Mouse (Mus musculus): ENCODE measurements around the gene Ap4e1. TPM values are rescaled to one million over a fixed set of nuclear protein-coding genes. Genes with fewer than 3 reads are reported as not detected.
A peak's percentile ranks its signal among the peaks of the same experiment; 100 is the strongest.
"Not testable (repeated sequence)": the region's sequence is repeated elsewhere in the genome, so short reads cannot be mapped to it uniquely, and the experiment has no call there.

Ap4e1 gene
- polyA plus RNA-seq, 1 experiment from 2014 or later: 9.9 TPM

DNA sequence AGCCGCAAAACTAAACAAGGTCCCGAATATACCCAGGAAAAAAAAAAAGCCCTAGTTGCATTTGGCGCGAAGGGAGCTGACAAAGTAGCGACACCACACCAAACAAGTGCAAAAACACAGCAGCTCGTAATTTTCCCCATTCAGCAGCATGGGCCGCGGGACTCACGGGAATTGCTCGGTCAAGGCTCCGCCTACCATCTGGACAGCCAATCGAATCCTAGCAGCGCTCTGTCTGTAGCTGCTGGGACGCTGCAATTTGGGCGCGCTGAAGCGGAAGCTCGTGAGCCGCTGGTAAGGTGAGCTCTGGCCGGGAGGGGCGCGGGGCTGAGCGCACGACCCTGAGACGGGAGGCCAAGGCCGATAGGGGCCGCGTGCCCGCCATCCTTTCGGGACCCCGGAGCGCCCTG lies 61.9 kb downstream of the Ap4e1 start, which contains the start of gene Blvra:
Gene Blvra (plus strand): TSS at position 231 of the 407 bp plus-strand sequence.
- in situ Hi-C loops (cut with MboI; ENCODE audit: low pct_unique_long_range_greater_than_20kb): no loop called here
- POLR2A ChIA-PET: no interaction called here
- ATAC-seq (peak; percentile 99), DNase-seq (ENCODE audit: low read depth, low spot score) (peak; percentile 41)
- CTCF ChIA-PET: interaction anchor here (0.6 to 1.6 kb wide), 4 partner anchors 9 to 217 kb away, joined by 3 to 5 read pairs (median 3); no protein-coding TSS in a partner anchor
- H3K27me3 ChIP-seq: no peaks in the 10 kb centered on the region
- no peak for TF ChIP-seq CTCF (IDR thresholded peaks at IDR 0.05)

GRCm38 (mm10) chr2:127070879-127071278 lies 62.4 kb downstream of the Ap4e1 start:
- ChIA-PET CTCF (interaction anchor here (0.6 to 1.6 kb wide), 3 partner anchors 9 to 217 kb away, joined by 3 to 5 read pairs (median 3); no protein-coding TSS in a partner anchor), POLR2A (no interaction called here)
- TF ChIP-seq CTCF (IDR thresholded peaks at IDR 0.05): no peak
- no peaks in the 10 kb centered on the region for H3K27me3 ChIP-seq
- in situ Hi-C loops (cut with MboI; ENCODE audit: low pct_unique_long_range_greater_than_20kb): no loop called here
- ATAC-seq: no peak
- no peak for DNase-seq (ENCODE audit: low read depth, low spot score)

DNA sequence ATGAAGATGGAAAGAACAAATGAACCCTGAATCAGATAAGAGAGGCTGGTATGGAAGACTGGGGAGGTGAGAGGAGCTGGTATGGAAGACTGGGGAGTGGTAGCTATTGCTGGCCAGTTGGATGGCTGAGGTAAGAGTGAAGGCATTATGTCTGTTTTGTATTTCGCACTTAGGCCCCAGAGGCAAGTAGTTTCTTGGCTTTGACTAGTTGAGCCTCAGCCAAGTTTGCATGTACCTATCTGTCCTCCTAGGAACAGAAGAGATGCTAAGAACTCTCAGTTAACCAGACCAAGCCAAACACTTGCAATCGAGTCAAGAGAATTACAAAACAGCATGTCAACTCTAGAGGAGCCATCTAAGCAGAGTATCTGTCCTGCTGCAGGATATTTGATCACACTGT lies 65.6 kb downstream of the Ap4e1 start:
- no peak for TF ChIP-seq CTCF (IDR thresholded peaks at IDR 0.05)
- in situ Hi-C loops (cut with MboI; ENCODE audit: low pct_unique_long_range_greater_than_20kb): no loop called here
- H3K27me3 ChIP-seq: no peaks in the 10 kb centered on the region
- POLR2A ChIA-PET: no interaction called here
- CTCF ChIA-PET: no interaction called here
- ATAC-seq (no peak), DNase-seq (ENCODE audit: low read depth, low spot score) (no peak)

DNA sequence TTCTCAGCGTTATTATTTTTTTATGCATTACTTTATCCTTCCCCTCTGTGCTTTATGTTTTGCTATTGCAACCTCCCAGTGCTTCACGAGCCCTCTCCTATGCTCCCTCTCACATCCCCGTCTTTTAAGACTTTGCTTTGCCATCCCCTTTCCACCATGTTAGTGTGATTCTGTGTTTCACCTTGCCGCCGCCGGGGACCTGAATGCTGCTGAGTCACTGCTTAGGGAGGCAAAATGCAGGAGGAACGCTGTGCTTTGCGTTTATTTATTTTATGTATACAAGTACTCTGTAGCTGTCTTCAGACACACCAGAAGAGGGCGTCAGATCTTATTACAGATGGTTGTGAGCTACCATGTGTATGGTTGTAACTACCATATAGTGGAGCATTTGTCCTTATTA lies 69.1 kb downstream of the Ap4e1 start:
- H3K27me3 ChIP-seq: no peaks in the 10 kb centered on the region
- no peak for DNase-seq (ENCODE audit: low read depth, low spot score)
- CTCF ChIA-PET: no interaction called here
- no peak for ATAC-seq
- in situ Hi-C loops (cut with MboI; ENCODE audit: low pct_unique_long_range_greater_than_20kb): no loop called here
- TF ChIP-seq CTCF (IDR thresholded peaks at IDR 0.05): no peak
- POLR2A ChIA-PET: no interaction called here

- in situ Hi-C loops (cut with MboI; ENCODE audit: low pct_unique_long_range_greater_than_20kb); POLR2A ChIA-PET; ATAC-seq; H3K27me3 ChIP-seq; DNase-seq (ENCODE audit: low read depth, low spot score): not testable (repeated sequence)
- CTCF ChIA-PET: interaction anchor here (1.7 kb wide), 1 partner anchor 8 kb away, joined by 5 read pairs; the partner anchor contains the start of gene Blvra
These were observed 70.5 kb downstream of the Ap4e1 start for GRCm38 (mm10) chr2:127079066-127079465.

DNA sequence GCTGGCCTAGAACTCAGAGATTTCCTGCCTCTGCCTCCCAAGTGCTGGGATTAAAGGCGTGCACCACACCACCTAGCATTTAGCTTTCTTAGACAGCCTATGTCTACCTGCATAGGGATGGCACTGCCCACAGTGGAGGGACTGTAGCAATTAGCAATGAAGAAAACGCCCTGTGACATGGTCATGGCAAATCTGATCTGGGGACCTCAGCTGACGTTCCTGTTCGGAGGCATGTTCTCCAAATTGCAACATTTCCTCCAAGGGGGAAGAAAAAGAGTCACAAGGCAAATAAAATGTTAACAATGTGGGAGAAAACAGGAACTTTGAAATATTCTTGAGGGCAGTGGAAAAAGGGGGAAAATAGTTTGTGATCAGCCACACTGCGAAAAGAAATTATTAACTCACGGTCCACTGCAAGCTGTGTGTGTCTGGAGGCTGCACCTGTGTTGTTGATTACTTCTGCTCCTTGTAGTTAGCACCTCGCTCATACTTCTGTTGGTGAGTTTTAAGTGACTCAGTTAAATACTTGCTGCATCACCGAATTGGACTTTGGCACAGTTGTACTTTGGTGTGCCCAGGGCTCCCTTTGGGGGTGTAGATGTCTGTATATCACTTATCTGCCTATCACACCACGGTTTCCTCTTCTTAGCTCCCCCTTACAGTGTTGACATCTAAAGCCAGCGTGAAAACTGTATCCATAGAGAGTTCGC lies 71.5 kb downstream of the Ap4e1 start:
- POLR2A ChIA-PET: interaction anchor here (0.5 kb wide), 1 partner anchor 81 kb away, joined by 3 read pairs; no protein-coding TSS in a partner anchor
- DNase-seq (ENCODE audit: low read depth, low spot score) (no peak), ATAC-seq (no peak)
- in situ Hi-C loops (cut with MboI; ENCODE audit: low pct_unique_long_range_greater_than_20kb): no loop called here
- no peak for TF ChIP-seq CTCF (IDR thresholded peaks at IDR 0.05)
- H3K27me3 ChIP-seq: no peaks in the 10 kb centered on the region
- CTCF ChIA-PET: interaction anchor here (1.7 kb wide), 1 partner anchor 9 kb away, joined by 5 read pairs; the partner anchor contains the start of gene Blvra

GRCm38 (mm10) chr2:127080591-127081218 lies 72.2 kb downstream of the Ap4e1 start:
- CTCF ChIA-PET: interaction anchor here (1.7 kb wide), 1 partner anchor 10 kb away, joined by 5 read pairs; the partner anchor contains the start of gene Blvra

DNA sequence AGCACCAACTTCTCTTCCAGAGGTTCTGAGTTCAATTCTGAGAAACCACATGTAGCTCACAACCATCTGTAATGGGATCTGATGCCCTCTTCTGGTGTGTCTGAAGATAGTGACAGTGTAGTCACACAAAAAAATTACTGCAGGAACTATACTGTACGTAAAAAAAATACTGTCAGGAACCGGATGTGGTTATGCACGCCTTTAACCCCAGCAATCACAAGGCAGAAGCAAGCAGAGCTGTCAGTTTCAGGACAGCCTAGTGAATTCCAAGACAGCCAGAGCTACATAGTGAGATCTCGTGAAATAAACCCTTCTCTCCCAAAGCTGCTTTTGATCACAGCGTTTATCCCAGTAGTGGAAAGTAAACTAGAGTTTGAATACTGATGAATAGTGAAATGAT lies 77.7 kb downstream of the Ap4e1 start:
- in situ Hi-C loops (cut with MboI; ENCODE audit: low pct_unique_long_range_greater_than_20kb): no loop called here
- no peak for DNase-seq (ENCODE audit: low read depth, low spot score)
- CTCF ChIA-PET: no interaction called here

More at GRCm38 (mm10) chr2:127080591-127081218, 72.2 kb downstream of the Ap4e1 start:
- no peak for ATAC-seq
- no peak for DNase-seq (ENCODE audit: low read depth, low spot score)
- POLR2A ChIA-PET: no interaction called here
- in situ Hi-C loops (cut with MboI; ENCODE audit: low pct_unique_long_range_greater_than_20kb): no loop called here
- no peaks in the 10 kb centered on the region for H3K27me3 ChIP-seq
- no peak for TF ChIP-seq CTCF (IDR thresholded peaks at IDR 0.05)

GRCm38 (mm10) chr2:127090151-127090550 lies 81.6 kb downstream of the Ap4e1 start:
- DNase-seq (ENCODE audit: low read depth, low spot score); in situ Hi-C loops (cut with MboI; ENCODE audit: low pct_unique_long_range_greater_than_20kb); CTCF ChIA-PET; POLR2A ChIA-PET; H3K27me3 ChIP-seq; ATAC-seq: not testable (repeated sequence)

More for the DNA sequence above, 77.7 kb downstream of the Ap4e1 start:
- POLR2A ChIA-PET: no interaction called here
- no peak for ATAC-seq
- no peaks in the 10 kb centered on the region for H3K27me3 ChIP-seq
- TF ChIP-seq CTCF (IDR thresholded peaks at IDR 0.05): no peak

DNA sequence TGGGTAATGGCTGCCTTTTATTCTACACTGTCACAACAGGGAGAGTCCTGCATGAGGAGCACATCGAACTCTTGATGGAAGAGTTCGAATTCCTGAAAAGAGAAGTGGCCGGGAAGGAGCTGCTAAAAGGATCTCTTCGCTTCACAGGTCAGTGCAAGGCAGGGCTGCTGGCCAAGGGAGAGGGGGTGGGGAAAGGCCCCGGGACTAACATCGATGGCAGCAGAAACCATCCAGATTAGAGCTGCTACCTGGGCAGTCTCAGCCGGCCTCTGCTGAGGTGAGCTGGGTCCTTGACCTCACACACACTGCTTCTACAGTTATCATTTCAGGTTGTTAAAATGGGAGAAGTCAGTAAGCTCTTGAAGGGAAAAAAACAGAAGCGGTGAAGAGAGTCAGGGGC lies 83.5 kb downstream of the Ap4e1 start:
- CTCF ChIA-PET: no interaction called here
- no peak for TF ChIP-seq CTCF (IDR thresholded peaks at IDR 0.05)
- DNase-seq (ENCODE audit: low read depth, low spot score): no peak
- POLR2A ChIA-PET: no interaction called here
- H3K27me3 ChIP-seq: no peaks in the 10 kb centered on the region
- in situ Hi-C loops (cut with MboI; ENCODE audit: low pct_unique_long_range_greater_than_20kb): no loop called here
- ATAC-seq: no peak

DNA sequence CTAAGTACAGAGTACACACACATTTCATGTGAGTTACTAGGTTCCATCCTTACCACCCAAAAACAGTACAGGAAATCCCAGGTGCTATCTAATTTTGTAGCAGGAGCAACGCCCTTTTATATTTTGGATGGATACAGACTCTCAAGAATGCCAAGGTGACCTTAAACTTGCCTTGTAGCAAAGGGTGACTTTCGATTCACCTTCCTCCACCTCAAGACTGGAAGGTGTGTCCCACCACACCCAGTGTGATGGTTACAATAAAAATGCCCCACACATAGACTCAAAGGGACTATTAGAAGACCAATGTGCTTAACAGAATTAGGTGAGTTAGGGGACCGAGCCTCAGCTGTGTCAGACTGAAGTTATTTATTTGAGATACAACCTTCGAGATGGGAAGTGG lies 100.5 kb downstream of the Ap4e1 start:
- H3K27me3 ChIP-seq: no peaks in the 10 kb centered on the region
- ATAC-seq: no peak
- TF ChIP-seq CTCF (IDR thresholded peaks at IDR 0.05): no peak
- ChIA-PET POLR2A (no interaction called here), CTCF (no interaction called here)
- in situ Hi-C loops (cut with MboI; ENCODE audit: low pct_unique_long_range_greater_than_20kb): no loop called here
- DNase-seq (ENCODE audit: low read depth, low spot score): no peak

Other genes starting within 250 kb of the Ap4e1 start
- gene Usp50, start 225.2 kb upstream of the Ap4e1 start, polyA plus RNA-seq (2021): 0.30 TPM
- gene Trpm7, start 132.5 kb upstream of the Ap4e1 start, polyA plus RNA-seq (2021): 53.3 TPM
- 106 TPM for gene Sppl2a, start 75.5 kb upstream of the Ap4e1 start, polyA plus RNA-seq (2021)
- gene Blvra, start 61.9 kb downstream of the Ap4e1 start, polyA plus RNA-seq (2021): 35.8 TPM
- 30.1 TPM for gene Ncaph, start 125.2 kb downstream of the Ap4e1 start, polyA plus RNA-seq (2021)
- 10.0 TPM for gene Itpripl1, start 134.7 kb downstream of the Ap4e1 start, polyA plus RNA-seq (2021)
- 0.76 TPM for gene 1810024B03Rik, start 199.6 kb downstream of the Ap4e1 start, polyA plus RNA-seq (2021)
- 108 TPM for gene Snrnp200, start 199.7 kb downstream of the Ap4e1 start, polyA plus RNA-seq (2021)
- gene Ciao1, start 239.1 kb downstream of the Ap4e1 start, polyA plus RNA-seq (2021): 70.5 TPM
- gene Tmem127, start 239.2 kb downstream of the Ap4e1 start, polyA plus RNA-seq (2021): 81.1 TPM